Mouse (Mus musculus): ENCODE measurements around the gene Myo1c. TPM values are rescaled to one million over a fixed set of nuclear protein-coding genes. Genes with fewer than 3 reads are reported as not detected.

Gene Myo1c
- polyA plus RNA-seq, 1 experiment from 2014 or later: 85.9 TPM

Other genes starting within 250 kb of the Myo1c start
- gene Serpinf1, start 227.8 kb upstream of the Myo1c start, polyA plus RNA-seq (2015; fragmentation: Nextera tagmentation; extraction: Ambion mirVana): 121 and 127 TPM in 2 replicates
- gene Serpinf2, start 210.9 kb upstream of the Myo1c start, polyA plus RNA-seq (2015; fragmentation: Nextera tagmentation; extraction: Ambion mirVana): 57.8 and 60.2 TPM in 2 replicates
- gene Wdr81, start 195.8 kb upstream of the Myo1c start, polyA plus RNA-seq (2015; fragmentation: Nextera tagmentation; extraction: Ambion mirVana): 7.2 and 7.3 TPM in 2 replicates
- gene Tlcd2, start 188.8 kb upstream of the Myo1c start, polyA plus RNA-seq (2015; fragmentation: Nextera tagmentation; extraction: Ambion mirVana): 26.8 and 27.1 TPM in 2 replicates
- 64.0 and 66.2 TPM in 2 replicates for gene Prpf8, start 163.7 kb upstream of the Myo1c start, polyA plus RNA-seq (2015; fragmentation: Nextera tagmentation; extraction: Ambion mirVana)
- 1.7 and 2.0 TPM in 2 replicates for gene Rilp, start 140.4 kb upstream of the Myo1c start, polyA plus RNA-seq (2015; fragmentation: Nextera tagmentation; extraction: Ambion mirVana)
- 19.2 and 19.5 TPM in 2 replicates for gene Scarf1, start 137.0 kb upstream of the Myo1c start, polyA plus RNA-seq (2015; fragmentation: Nextera tagmentation; extraction: Ambion mirVana)
- 9.4 and 9.7 TPM in 2 replicates for gene Slc43a2, start 118.8 kb upstream of the Myo1c start, polyA plus RNA-seq (2015; fragmentation: Nextera tagmentation; extraction: Ambion mirVana)
- 70.4 and 72.1 TPM in 2 replicates for gene Pitpna, start 62.4 kb upstream of the Myo1c start, polyA plus RNA-seq (2015; fragmentation: Nextera tagmentation; extraction: Ambion mirVana)
- gene Inpp5k, start 19.5 kb upstream of the Myo1c start, polyA plus RNA-seq (2015; fragmentation: Nextera tagmentation; extraction: Ambion mirVana): 33.2 and 34.2 TPM in 2 replicates
- gene Crk, start 28.8 kb downstream of the Myo1c start, polyA plus RNA-seq (2015; fragmentation: Nextera tagmentation; extraction: Ambion mirVana): 133 and 136 TPM in 2 replicates
- gene Ywhae, start 82.4 kb downstream of the Myo1c start, polyA plus RNA-seq (2015; fragmentation: Nextera tagmentation; extraction: Ambion mirVana): 853 and 940 TPM in 2 replicates
- gene Doc2b, start 145.5 kb downstream of the Myo1c start, polyA plus RNA-seq (2015; fragmentation: Nextera tagmentation; extraction: Ambion mirVana): 0.54 and 0.86 TPM in 2 replicates

Data from kidney, embryonic 16.5 days (tissue).